Mouse (Mus musculus) frontal cortex, postnatal 25 days (tissue): ENCODE data around the gene Pde4d.
A peak's percentile ranks its signal among the peaks of the same experiment; 100 is the strongest.

Experiments used
- DNase-seq, 2 experiments: peaks; one replicate each; pipeline ENCODE4 v3.0.0; 2022; ENCODE audit warnings: low spot score in 2 of 2

Pde4d gene

DNA sequence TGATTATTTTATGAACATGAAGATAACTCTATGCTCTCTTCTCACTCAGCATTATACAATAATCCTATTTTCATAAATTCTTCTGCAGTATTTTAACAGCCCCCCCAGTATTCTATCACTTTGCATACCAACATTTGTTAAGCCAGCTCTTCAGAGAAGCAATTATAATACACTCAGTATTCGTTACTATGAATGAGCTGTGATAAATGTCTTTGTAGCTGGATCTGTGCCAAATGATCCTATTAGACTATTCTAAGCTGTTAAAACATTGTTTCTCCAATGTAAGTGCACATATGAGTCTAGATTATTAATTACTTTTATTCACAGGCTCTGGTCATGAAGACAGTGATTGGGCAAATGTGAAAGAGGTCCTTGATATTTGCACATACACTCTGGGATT is 575.0 kb downstream of the Pde4d start:
- DNase-seq = no peak

DNA sequence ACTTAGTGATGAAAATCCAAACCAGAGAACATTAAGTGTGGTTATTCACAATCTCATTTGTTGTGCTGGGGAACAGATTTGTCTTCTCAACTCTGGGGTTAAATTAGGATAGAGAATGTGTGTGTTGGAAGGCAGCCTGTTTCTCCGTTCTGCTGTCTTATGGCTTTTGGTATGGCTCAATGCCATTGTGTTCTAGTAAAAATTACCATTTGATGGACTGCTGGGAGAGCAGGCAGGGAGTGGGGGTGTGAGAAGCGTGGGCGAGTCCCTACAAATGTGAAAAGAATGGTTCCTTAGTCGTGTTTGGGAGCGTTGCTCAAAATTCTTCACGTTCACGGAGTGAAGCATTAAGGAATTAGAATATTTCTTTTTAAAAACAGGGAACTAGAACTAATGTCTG is 597.4 kb downstream of the Pde4d start:
- DNase-seq = peak in 1 of 2 experiments; percentile 23

DNA sequence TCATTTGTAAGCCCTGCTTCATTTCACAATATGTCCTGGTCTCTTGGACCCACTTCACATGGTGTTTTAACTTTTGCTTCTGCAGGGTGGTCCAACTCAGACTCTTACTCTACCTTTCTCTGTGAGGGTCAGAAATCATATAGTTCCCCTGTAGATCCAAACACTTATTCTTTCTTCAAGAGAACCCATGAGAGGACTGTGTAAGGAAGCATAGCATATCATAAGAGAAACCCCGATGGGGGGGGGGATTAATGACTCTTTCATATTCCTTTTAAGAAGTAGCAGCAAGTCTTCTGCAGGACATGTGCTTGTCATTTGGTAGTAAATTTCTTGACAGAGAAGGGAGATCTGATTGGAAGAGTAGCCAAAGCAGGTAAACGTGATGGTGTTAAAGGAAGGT is 603.1 kb downstream of the Pde4d start:
- no peak for DNase-seq

DNA sequence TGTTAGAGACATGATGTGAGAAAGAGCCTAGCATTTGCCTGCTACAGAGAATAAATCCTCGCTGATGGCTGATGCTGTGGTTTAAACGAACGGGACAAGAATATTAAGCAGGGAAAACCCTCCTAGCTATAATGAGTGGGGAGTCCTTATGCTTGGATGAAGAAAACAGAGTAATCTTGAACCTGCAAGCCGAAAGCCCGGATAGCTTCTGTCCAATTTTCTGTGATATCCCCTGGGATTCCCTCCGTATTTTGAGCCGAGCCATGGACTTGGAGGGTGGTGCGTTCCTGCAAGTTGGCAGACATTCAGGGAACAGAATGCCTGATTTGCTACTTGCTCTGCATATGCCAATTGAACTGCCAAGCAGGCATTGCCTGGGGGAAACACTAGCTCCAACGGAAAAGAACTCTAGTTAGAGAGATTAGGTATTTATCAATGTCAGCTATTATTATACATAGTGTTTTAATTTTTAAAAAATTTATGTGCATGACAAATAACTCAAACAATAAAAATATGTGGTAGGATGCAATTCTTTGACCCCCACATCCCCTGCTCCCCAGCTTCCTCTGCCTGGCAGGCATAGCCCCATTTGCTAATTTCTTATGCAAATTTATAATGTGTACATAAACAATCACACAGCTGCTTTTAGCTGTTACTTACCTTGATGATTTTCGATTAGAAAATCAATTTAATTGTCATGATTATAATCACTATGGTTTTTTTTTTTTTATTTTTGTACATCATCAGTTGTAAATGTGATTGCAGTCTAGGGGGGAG is 603.7 kb downstream of the Pde4d start:
- DNase-seq = peak; percentile 5 to 29

DNA sequence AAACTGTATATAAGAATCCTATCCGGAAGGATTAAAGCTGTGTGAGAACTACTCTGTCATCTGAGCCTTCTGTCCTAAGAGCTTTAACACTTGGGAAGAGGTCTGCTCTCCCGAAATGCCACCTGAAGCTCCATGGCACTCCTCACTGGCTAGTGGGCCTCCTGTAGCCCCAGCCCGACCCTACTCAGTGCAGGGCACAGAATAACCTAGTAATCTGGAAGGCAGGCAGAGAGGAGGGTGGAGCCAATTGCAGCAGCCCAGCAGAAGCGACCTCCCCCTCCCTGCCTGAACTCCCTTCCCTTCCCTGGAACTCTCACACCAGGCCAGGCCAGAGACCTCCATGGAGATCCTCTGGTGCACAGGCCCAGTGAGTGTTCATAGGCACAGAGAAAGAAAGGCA is 608.3 kb downstream of the Pde4d start:
- DNase-seq = no peak

DNA sequence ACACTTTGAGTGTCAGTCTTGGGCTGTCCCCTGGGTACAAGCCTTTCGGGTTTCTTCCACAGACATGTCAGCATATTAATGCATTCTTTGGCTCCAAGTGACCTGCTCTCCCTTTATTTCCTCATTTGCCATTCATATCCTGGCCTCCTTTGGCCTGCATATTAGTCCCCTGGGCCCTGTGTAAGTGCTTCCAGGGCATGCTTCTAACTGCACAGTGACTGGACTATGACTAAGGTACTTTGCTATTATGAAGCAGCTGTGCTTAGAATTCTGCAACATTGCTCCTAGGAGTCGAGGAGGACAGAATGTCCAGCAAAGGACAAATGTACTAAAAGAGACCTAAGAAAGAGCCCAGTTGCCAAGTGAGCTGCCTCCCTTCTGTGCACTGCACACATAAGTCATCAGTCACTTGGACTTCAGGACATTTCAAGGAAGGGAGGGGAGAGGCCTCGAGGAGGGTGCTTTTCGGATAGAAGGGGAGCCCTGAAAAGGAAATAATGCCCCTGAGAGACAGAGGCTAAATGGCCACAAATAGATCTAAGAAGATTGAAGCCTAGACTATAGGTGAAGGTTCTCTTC is 616.9 kb downstream of the Pde4d start:
- no peak for DNase-seq

DNA sequence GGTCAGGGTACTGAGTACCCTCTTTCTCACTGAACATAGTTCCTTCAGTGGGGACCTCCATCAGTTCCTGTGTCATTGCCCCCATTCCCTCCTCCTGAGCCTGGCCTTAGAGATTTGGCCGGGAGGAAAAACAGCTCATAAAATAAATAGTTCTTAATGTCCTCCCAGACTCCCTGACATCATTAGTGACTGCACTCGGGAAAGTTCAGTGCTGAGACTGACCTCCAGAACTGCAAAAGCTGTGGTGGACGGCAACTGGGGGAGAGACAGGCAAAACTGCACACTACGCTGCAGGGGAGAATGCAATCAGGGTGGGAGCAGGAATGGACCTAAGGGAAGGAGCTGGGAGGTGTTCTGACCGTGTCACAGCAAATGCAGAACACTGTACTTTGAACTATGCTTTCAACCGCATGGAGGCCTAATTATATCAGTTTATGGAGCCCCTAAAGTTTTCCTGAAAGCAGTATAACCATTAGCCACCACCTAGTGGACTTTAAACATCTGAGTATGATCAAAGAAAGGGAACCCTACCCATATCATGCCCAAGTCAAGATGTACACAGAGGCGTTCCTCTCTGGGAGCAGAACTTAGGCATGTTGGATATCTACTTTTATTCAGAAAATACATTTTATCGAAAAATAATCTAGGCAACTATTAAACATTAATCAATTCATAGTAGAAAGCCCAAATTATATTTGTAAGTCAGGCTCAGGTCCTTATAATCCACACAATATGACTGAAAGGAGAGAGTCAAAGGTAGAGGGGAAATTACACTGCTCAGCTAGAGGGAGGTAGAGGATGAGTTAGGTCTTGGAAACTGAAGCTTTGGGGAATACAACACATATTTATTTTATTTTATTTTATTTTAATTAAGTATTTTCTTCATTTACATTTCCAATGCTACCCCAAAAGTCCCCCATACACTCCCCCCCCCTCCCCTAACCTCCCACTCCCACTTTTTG is 618.8 kb downstream of the Pde4d start:
- no peak for DNase-seq

DNA sequence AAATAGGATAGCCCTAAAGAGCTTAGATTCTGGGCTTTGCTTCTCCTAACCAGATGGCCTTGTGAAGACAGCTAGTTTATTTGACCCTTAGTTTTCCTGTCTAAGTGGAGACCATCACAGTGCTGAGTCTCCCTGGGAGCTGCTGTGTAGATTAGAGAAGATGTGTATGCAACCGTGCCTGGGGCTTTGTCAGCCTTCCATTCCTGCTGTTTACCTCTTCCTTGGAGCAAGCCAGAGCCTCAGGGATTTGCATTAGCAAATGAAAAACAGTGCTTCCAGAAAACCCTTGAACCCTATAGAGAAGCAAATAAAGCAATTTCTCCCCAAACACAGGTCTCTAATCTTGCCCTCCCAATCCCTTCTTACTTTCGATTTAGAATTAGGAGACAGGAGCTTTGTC is 623.6 kb downstream of the Pde4d start:
- DNase-seq = no peak

DNA sequence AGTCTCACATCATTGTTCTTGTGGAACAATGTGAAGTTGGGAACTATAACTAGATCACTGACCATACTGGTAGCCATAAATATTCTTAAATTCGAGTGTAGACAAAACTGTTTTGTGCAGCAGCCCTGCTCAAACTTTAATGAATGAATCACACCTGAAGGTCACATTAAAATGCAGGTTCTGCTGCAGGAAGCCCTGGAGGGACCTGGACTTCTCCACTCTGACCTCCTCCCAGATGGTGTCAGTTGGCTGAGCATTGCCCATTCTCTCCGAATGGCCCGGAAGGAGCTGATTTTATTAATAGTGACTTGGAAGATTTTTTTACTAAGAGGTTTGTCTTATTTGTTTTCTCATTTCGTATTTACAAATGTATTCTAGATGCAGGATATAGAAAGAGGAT is 624.3 kb downstream of the Pde4d start:
- no peak for DNase-seq

DNA sequence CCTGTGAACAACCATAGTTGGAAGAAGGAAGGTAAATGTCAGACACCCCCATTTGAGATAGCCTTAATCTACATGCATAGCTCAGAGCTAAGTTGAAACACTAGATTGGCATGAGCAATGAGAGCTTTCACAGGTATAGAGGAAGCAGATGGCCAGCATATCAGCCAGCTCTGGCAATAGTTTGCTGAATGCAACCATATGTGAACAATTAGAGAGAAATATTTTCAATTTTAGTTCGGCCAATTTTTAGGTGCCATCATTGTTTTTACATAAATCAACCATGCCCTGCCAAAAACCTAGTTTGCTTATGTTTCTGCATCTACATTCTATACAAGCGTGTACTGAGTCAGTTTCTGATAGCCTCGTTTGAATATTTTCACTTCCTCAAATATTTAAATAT is 642.9 kb downstream of the Pde4d start:
- no peak for DNase-seq

DNA sequence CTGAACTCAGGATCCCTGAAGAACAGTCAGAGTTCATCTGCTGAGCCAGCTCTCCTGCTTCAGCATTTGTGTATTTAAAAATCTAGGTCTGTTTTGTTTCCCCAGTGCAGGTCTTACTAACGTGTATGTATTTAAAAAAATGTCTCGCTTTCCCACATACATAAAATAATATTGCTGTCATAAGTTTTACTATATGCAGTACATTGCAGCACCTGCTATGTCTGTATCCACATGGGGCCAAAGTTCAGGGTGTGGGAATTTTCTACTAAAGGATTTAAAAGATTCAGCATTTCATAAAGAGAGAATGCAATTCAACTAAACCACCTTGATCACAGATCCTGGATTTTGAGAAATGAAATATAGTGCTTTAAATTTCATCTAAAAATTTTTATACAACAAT is 646.9 kb downstream of the Pde4d start:
- DNase-seq = no peak

DNA sequence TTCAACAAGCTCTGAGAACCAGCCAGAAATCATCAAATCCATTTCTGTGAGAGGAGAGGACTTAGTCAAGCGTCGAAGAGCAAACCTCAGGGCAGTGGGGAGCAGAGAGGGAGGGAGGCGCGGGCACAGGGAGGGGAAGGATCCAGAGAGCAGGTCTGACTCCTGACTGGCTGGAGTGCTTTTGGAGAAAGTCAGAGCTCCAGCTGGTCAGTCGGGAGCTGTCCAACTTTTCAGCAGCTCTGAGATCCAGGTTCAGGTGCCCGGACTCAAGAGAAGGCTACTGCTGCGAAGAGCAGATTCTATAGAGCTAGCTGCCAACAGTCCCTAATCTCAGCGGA is 666.2 kb downstream of the Pde4d start:
- DNase-seq = peak in 1 of 2 experiments; percentile 11

DNA sequence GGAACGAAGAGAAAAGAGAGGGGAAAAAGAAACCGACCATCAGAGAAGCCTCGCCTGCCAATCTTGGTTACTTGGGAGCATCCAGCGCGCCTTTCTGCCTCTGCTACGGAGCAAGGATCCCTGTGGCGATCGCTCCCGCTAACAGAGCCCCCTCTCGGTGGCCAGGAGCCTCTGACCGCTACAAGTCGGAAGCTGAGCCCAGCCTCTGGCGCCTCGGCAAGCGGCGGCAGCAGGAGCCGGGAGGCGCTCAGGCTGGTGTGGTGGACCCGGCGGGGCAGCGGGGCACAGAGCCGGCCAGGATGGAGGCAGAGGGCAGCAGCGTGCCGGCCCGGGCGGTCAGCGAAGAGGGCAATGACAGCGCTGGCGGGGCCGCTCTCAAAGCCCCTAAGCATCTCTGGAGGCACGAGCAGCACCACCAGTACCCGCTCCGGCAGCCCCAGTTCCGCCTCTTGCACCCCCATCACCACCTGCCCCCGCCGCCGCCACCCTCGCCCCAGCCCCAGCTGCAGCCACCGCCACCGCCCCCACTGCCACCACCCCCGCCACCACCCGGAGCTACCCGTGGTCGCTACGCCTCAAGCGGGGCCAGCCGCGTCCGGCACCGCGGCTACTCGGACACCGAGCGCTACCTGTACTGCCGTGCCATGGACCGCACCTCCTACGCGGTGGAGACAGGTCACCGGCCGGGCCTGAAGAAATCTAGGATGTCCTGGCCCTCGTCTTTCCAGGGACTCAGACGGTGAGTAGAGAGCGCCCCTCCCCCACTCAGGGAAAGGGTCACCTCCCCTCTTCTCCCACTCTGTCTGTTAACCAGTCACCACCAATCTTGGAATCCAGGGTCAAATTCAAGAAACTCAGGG is 666.8 kb downstream of the Pde4d start:
- peak; percentile 29 for DNase-seq

DNA sequence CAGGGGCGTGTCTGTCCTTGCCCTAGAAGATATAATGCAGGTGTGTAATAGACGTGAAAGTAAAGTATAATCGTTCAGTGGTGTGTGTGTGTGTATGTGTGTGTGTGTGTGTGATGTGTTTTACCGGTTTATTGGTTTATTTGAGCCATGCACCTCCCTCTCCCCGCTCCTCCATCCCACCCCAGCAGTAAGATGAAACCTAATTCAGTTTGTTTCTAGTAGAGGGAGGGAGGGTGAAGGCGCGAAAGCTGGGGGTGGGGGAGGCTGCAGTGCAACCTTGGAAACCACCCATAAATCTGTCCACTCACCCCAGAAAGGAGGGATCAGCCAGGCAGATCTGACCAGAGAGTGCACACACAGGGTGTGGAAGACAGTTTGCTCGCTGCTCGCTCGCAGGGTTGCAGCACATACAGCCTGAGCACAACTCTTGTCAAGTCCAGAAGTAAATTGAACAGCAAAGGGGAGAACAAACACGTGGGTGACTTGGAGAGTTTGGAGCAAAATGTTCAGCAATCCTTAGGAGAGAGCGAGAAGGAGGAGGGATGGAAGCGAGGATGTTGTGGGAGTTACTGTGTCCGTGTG is 667.6 kb downstream of the Pde4d start:
- DNase-seq = peak in 1 of 2 experiments; percentile 27

DNA sequence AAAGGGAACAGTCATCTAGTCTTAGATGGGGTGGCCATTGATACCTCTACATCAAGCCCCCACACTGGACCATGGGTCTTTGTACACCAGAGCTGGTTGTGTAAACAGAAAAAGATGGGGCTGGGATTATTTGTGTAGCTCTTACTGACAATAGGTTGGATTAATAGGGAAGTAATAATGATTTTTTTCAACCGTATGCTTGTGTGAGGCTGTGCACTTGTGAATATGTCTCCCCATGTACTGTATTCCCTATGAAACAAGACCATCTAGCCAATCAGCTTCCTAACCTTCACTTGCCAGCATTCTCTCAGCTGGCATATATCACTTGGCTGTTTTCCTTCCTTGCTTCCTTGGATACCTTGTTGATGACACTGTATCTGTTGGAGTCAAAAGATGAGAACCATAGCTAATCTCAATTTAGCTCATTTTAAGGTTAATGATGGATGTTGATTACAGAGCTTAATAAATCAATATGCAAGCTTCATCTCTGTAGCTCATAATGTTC is 668.6 kb downstream of the Pde4d start:
- no peak for DNase-seq

DNA sequence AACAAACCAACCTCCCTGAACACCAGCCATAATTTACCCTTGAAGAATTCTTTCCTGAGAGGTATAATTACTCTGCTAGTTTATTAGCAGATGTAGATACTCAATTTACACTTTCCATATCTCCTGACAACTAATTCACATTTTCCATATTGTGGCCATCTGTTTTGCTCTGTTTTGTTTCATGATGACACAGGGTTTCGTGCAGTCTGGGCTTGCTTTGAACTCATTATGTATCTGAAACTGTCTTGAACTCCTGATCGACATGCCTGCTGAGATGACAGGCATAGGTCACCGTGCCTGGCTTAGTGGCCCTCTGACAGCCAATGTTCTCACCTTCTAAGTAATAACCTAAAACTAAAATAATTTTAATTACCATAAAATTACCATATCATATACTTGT is 672.1 kb downstream of the Pde4d start:
- DNase-seq = no peak

DNA sequence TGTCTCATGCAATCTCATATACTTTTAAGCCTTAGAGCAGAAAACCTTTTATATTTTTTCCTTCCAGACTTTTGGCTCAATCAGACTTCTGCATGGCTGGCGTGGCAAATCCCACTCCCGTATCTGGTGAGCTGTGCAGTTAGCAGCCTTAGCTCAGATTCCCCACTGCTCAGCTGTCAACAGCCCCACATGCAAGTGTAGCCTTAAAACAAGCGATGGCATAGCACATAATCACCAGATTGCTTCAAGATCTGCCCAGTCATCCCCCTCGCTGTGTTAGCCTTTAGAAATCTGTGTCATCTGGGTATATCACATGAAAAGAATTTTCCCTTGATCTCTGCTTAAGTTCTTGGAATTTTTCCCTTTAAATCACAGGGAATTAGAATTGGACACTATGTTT is 686.7 kb downstream of the Pde4d start:
- no peak for DNase-seq

DNA sequence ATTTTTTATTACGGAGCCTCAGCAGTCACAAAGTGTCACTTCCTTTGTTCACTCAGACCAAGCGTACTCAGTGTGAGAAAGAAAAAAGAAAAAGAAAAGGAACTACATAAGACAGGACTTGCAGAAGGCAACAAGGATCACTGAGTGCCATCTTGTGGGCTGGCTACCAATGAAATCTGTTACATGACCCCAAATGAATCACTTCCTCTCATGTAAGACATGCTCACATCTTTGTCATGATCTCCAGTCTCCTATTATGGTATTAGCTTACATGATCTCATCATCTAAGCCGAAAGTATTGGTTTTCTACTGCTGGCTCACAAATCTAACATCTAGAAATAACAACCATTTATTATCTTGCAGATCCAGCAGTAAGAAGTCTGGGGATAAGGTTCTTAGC is 709.0 kb downstream of the Pde4d start:
- no peak for DNase-seq

DNA sequence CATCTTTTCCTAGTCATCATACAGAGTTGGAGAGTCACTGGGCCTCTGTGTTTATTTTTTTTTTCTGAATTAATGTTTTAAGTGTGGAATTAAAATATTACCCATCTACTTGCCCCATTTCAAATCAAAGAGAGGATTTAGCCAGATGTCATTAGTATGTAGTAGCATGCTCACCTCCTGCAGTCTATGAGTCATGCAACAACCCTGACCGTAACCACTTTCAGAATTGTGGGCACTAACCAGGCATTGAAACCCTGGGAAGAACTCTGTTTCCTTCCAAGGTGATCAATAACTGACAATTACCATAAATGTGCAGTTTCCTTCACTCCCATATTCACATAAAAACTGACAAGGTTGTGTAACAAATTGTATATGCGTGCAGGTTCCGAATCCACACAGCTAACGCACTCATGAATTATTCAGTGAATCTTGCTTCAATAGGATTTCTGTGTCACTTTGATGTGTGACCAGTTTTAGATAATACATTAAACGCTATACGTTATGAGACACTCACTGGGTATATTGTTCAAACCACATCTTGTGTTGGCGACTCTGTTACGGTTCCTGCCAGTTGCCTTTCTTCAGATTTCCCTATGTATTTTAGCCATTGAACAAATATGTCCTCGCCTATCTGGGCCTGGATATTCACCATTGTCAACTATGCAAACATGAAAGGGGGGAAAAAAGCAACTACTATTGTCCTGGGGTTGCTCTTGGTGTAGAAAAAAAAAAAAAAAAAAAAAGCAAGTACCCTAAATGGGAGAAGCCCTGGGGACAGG is 719.0 kb downstream of the Pde4d start:
- no peak for DNase-seq

DNA sequence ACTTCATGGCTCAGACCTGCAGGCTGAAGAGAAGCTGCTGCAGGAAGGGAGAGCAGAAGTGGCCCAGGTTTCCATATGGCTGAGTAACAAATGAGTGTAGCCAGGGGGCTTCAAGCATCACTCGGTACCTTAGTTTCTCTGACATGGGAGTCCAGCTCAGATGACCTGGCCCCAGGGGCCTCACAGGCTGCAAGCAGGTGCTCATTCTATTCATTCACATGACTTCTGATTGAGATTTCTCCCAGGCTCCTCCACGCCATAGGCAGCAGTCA is 719.5 kb downstream of the Pde4d start:
- no peak for DNase-seq

DNA sequence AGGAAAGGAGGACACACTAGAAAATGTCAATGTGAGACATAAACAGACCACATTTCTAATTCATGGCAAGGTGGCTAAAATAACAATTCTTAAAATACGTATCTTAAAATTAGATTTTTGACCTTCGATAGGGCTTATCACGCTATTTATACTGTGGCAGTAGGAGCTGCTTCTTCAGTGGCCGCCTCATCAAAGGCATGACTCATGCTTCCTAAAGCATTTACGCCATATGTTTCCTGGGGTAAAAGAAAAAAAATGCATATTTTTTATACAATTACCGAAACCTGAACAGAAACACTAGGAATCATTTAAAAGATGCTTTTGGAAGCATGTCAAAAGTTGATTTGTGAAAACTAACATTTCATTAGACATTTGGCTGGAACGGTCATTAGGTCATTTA is 721.9 kb downstream of the Pde4d start:
- no peak for DNase-seq
